Mouse (Mus musculus) megakaryocyte, adult 5-6 weeks (primary cell): Measurements from ENCODE around the gene Myo18b. TPM values are rescaled to one million over a fixed set of nuclear protein-coding genes. Genes with fewer than 3 reads are reported as not detected.

ENCODE experiments used
- ATAC-seq: 2 replicates; pipeline ENCODE4 v1.8.0; 2016; ENCODE audit warnings: mild to moderate bottlenecking, inconsistent platforms; ENCODE audit not compliant: poor library complexity, severe bottlenecking
- total RNA-seq, 2 experiments: library from RNA; stranded (forward) in 1 of 2; stranded (reverse) in 1 of 2; fragments of 153-499, 151-499 nt in 1 of 2; fragments of 221-1000, 200-1000 nt in 1 of 2; gene quantifications; 2 replicates each; pipeline versions ENCODE4 v1.2.3 to v1.2.4; 2015 to 2017

Gene Myo18b
- total RNA-seq, 2 experiments from 2014 or later = 0.22 to 0.29 TPM

- no peak for ATAC-seq
Measured at GRCm38 (mm10) chr5:112687100-112687818, 208.9 kb downstream of the Myo18b start.

DNA sequence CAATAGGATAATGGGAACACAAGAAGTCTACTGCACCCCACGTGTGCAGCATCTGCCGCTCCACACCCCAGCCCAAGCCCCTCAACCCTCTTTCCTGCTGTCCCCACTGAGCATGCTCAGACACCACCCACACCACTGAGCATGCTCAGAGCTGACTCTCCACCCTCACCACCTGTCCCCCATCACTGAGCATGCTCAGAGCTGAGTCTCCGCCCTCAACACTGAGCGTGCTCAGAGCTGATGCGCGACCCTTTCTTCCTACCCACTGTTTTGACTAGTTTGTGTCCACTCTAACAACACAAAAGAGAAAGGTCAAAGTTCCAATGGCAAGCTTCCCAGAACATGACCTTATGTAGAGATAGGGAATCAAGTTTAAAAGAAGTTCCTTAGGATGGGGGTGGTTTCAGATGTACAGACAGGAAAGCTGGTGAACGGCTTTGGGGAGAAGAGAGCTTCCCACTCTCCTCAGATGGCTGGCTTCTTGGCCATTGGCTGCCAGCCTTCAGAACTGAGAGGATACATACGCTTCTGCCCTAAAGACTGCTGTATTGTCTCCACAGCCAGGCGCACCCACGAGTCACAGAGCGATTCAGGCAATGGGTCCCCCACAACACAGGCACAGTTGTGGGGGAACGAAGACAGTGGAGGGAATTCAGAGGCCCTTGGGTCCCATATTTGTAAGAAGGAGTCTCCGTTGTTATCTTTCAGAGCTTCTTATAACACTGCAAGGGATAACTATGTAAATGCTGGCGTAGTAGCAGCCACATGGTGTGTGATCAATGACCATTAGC lies 209.7 kb downstream of the Myo18b start:
- ATAC-seq = no peak

DNA sequence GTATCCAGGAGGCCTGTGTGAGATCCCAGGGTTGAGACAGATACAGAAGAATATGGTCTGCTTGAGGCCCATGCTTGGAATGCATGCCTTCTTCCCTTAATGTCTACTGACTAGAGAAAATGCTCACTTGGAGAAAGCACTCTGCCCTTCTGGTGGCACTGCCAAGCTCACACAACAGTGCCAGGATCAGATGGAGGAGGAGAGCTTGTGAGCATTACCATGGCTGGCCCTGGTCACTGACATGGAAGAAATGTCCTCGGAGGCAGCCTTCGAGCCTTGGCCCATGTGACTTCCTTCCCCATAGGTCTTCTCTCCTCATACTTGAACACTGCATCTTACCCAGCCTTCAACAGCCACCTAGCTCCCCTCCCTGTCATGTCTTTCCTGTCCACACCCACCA lies 216.9 kb downstream of the Myo18b start:
- ATAC-seq = no peak

- ATAC-seq = no peak
Measured at GRCm38 (mm10) chr5:112678153-112678552, 218.0 kb downstream of the Myo18b start.

DNA sequence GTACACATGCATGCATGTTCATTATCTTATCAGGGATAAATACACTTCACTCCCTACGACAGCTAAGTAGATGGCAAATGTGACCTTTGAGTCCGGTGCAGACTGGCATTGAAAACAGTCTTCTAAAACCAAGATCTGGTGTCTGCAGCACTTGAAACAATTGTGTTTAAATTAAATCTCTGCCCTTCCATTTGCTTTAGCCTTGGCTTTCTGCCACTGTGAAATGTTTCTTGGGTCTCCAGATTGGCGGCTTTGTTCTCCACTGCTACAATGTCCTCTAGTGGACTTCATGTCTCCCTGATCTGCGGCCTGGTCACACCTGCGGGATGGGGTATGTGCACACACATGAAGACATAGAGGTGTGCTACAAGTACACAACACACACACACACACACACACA lies 221.4 kb downstream of the Myo18b start:
- no peak for ATAC-seq

DNA sequence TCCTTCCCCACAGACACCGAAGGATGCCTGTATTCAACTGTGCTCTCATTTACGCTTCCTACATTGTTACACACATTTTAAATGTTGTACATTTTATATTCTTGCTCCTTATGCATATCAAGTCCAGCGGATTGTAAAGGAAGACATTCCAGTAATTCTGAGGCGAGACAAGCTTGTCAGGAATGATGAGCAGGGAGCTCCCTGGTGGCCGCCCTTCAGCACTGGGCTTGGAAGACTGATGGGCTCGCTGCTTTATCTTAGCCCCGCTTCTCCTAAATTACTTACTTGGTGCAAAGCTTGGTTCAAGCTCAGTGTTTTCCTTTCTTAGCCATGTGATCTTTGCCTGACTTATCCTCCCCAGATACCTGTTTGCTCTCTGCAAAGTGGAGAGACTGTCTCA lies 223.7 kb downstream of the Myo18b start:
- ATAC-seq = no peak

- ATAC-seq = no peak
Measured at GRCm38 (mm10) chr5:112671961-112672360, 224.2 kb downstream of the Myo18b start.

DNA sequence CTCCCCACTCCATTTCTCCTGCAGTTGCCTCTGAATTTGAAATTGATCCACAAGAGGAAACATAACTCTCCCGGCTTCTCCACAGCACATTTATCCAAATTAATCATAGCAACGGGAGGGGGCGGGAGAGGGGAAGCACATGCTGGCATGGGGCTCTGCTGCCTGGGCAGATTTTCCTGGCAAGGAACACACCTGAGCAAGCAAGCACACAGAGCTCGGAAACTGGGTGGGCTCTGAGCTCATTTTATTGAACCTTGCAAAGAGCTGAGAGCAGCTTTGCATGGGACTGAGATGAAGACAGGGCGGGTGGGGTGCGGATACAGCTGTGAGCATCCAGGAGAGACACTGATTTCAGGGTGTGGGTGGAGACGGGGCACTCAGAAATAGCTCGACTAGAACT lies 229.0 kb downstream of the Myo18b start:
- ATAC-seq = no peak

DNA sequence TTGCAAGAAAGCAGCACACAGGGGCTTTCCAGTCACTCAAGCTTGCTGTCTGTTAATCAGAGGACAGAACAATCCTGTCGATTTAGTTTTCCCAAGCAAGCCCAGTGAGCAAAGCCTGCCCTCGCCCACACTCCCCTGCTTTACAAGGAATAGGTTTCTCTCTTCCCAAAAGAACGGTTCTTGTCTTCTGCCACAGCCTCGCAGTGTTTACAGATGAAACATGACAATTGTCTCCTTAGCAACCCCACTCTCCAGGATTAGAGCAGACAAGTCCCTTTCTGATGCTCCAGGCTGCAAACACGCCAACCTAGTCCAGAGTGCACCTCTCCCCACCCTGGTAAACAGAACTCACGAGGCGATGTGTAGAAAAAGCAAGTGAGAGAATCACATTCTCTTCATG lies 230.5 kb downstream of the Myo18b start:
- no peak for ATAC-seq

DNA sequence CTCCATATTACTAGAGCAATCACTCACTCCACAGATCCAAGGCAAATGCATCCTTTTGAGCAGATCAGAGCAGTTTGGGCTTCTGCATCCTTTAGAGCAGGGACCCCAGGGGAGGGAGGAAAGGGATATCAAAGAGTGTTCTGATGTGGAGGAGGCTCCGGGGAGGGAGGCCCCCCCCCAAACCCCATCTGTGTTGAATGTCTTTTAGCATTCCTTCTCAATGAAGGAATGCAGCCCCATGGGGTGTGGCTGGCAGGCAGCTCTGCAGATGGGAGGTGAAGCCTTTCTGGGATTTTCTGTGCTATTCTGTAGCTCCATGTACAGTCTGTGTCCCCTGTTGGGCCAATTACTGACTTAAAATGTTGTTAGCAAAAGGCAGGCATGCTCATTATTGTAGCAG lies 232.5 kb downstream of the Myo18b start:
- ATAC-seq = no peak

GRCm38 (mm10) chr5:112660924-112661431 lies 235.2 kb downstream of the Myo18b start:
- ATAC-seq = no peak

DNA sequence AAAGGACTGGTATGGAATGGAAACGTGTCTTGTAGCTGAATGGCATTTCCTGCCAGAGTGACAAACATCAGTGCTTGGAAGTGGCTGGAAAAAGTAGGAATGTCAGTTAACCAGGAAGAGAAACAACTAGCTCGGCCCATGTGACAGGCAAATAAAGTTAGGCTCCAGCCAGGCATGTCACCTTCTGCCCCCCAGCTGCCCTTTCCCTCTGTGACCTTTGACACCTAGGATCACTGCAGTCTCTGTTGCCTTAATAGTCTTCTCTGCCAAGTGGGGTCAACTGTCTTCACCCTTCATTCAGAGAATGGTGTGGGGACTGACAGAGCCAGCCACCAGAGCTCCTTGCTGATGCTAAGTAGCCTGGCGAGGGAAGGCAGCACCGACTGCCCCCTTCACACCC lies 236.9 kb downstream of the Myo18b start:
- no peak for ATAC-seq

DNA sequence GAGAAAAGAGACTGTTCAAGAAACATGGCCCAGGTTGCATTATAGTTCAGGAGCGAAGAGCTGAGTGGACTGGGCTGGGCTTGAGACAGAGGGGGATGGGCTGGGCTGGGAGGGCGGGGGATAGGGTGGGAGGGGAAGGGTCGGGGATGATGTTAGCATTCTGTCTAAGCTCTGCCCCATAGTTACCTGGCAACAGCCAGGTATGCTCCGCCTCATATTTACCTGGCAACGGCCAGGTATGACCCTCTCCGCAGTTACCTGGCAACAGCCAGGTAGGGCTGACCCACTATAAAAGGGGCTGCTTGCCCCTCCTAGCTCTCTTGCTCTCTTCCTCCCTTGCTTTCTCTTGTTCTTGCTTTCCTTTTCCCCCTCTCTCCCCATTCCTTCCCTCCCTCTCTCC lies 239.4 kb downstream of the Myo18b start:
- no peak for ATAC-seq

DNA sequence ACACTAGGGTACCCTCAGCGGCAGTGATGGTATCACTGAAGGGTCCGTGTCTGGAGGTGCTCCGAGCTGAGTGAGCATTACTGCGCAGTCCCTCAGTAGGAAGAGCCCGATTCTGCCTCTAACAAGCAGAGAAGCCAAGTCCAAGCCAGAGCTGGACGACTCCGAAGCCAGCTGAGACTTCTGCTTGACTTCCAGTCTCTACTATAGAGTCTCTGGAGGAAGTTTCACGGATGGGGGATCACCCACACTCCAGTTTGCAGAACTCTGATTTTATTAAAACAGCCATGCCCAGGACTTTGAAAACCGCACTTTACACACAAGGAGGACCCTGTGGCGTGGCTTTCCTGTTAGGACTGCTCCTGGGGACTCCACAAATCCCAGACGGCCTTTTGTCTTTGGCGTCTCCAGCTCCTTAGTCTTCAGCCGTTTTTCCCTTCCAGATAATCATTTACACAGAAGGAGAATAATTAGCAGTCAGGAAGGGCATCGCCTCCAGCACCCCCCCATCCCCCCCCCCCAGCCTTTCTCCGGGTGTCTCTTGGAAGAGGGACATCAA lies 240.1 kb downstream of the Myo18b start:
- no peak for ATAC-seq

- no peak for ATAC-seq
Measured at GRCm38 (mm10) chr5:112655529-112655928, 240.6 kb downstream of the Myo18b start.

DNA sequence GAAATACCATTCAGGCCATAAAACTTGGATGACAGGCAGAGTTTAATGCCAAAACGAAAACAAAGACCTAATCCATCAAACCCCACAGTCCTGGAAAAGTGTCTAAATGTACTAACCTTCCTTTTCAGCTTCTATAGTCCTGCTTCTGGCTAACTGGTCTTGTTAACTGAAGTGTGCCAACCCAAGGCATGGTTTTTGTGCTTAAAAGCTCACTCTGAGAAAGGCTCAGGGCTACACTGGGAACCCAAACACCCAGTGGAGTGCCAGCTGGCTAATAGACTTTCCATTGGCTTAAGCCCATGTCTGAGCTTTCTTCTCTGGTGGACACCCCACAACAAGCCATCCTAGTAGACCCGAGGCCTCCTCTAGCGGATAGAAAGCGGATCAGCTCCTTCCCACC lies 244.1 kb downstream of the Myo18b start:
- ATAC-seq = no peak

DNA sequence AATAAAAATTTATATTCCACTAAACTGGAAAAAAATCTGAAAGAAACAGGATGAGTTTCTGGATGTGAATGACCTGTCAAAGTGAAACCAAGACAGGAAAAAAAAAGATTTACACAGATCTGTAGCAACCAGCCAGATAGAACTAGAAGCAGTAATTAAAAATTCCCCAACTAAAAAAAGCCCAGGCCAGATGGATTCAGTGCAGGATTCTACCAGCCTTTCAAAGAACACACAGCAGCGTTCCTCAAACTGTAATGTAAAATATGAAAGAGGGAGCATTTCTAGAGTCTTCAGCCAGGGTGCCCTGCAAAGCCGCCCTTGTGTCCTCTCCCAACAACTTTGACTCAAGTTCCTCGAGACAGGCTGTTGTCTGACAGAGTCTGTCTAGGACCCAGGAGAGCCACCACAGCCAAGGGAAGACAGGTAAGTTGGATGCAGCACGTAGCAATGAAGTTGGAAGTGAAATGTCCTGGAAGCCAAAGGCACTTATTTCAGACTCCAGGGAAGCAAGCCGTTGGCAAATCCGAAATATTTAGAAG lies 246.9 kb downstream of the Myo18b start:
- no peak for ATAC-seq

- no peak for ATAC-seq
Measured at GRCm38 (mm10) chr5:112646871-112647270, 249.3 kb downstream of the Myo18b start.

- ATAC-seq = no peak
Measured at GRCm38 (mm10) chr5:112645535-112645934, 250.6 kb downstream of the Myo18b start.

GRCm38 (mm10) chr5:112643533-112644272 lies 252.5 kb downstream of the Myo18b start:
- ATAC-seq = no peak

DNA sequence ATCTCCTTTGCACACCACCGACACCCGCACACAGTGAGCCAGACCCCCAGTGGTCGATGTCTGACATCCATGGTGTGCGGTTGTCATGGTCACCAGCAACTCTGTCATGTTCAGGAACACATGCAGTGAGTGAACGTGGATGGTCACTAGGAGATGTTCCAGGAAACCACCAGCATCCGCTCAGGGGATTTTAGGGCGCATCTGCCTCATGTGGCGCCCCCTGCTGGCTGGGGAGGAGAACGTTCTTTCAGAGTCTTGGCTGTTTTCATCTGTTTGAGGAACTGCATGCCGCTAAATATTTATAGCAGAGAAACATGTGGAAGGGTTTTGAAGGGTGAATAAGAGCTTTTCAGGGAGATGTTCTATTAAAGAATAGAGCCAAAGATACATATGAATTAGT lies 253.4 kb downstream of the Myo18b start:
- ATAC-seq = no peak
